Mouse (Mus musculus): ENCODE data around the gene Tnfrsf12a. TPM values are rescaled to one million over a fixed set of nuclear protein-coding genes. Genes with fewer than 3 reads are reported as not detected.

Tnfrsf12a gene
- polyA plus RNA-seq, 1 experiment from 2014 or later = 2.8 TPM

GRCm38 (mm10) chr17:23703301-23703700, 26.0 kb upstream of the Tnfrsf12a start:
- Histone ChIP-seq H3K9ac (no peak overlapping the region), H3K4me1 (peaks cover 11% of the 10 kb centered on the region), H3K36me3 (no peaks in the 10 kb centered on the region), H3K27ac (no peak overlapping the region), H3K4me2 (replicated peaks) (no peak overlapping the region), H3K27me3 (peaks cover 31% of the 10 kb centered on the region), H3K9me3 (replicated peaks) (no peaks in the 10 kb centered on the region), H3K4me3 (no peak overlapping the region)
- ATAC-seq (ENCODE audit: low FRiP score) = no peak
- WGBS = 88% methylated on average over 9 of the region's 9 CpGs

GRCm38 (mm10) chr17:23700079-23700478, 22.8 kb upstream of the Tnfrsf12a start:
- no peaks in the 10 kb centered on the region for H3K9me3 ChIP-seq (replicated peaks)
- no peaks in the 10 kb centered on the region for H3K36me3 ChIP-seq
- no peak overlapping the region for H3K27ac ChIP-seq
- 1% methylated on average over 28 of the region's 28 CpGs for WGBS
- peak overlapping the region; percentile 76 for H3K4me3 ChIP-seq
- peak overlapping the region; percentile 70 for H3K9ac ChIP-seq
- peaks cover 9% of the 10 kb centered on the region for H3K4me1 ChIP-seq
- peak; percentile 96 for ATAC-seq (ENCODE audit: low FRiP score)
- peak overlapping the region; percentile 100 for H3K4me2 ChIP-seq (replicated peaks)
- H3K27me3 ChIP-seq = peaks cover 43% of the 10 kb centered on the region

- peak overlapping the region; percentile 70 for H3K9ac ChIP-seq
- no peaks in the 10 kb centered on the region for H3K9me3 ChIP-seq (replicated peaks)
- under 1% methylated on average over 60 of the region's 101 CpGs for WGBS
- H3K27me3 ChIP-seq = peaks cover 43% of the 10 kb centered on the region
- ATAC-seq (ENCODE audit: low FRiP score) = peak; percentile 63
- peak overlapping the region; percentile 76 for H3K4me3 ChIP-seq
- H3K36me3 ChIP-seq = no peaks in the 10 kb centered on the region
- peaks cover 6% of the 10 kb centered on the region; the same call in 1 of the 2 replicates for H3K4me1 ChIP-seq
- H3K27ac ChIP-seq = peak overlapping the region; percentile 35; the same call in 1 of the 2 replicates
- peak overlapping the region; percentile 100 for H3K4me2 ChIP-seq (replicated peaks)
Observed at GRCm38 (mm10) chr17:23699131-23700077, 22.1 kb upstream of the Tnfrsf12a start.

- Histone ChIP-seq H3K4me3 (no peak overlapping the region), H3K4me2 (replicated peaks) (no peak overlapping the region), H3K9ac (no peak overlapping the region), H3K36me3 (no peaks in the 10 kb centered on the region), H3K9me3 (replicated peaks) (no peaks in the 10 kb centered on the region), H3K4me1 (peaks cover 6% of the 10 kb centered on the region; the same call in 1 of the 2 replicates), H3K27me3 (peaks cover 38% of the 10 kb centered on the region), H3K27ac (no peak overlapping the region)
- no peak for ATAC-seq (ENCODE audit: low FRiP score)
- WGBS = 10% methylated on average over 3 of the region's 3 CpGs
Observed at GRCm38 (mm10) chr17:23695801-23696200, 18.5 kb upstream of the Tnfrsf12a start.

GRCm38 (mm10) chr17:23694491-23694890, 17.2 kb upstream of the Tnfrsf12a start:
- WGBS = 88% methylated on average over 1 of the region's 1 CpGs
- Histone ChIP-seq H3K36me3 (no peaks in the 10 kb centered on the region), H3K9me3 (replicated peaks) (no peaks in the 10 kb centered on the region), H3K4me2 (replicated peaks) (no peak overlapping the region), H3K4me1 (peaks cover 6% of the 10 kb centered on the region; the same call in 1 of the 2 replicates), H3K27me3 (peaks cover 32% of the 10 kb centered on the region), H3K27ac (no peak overlapping the region), H3K9ac (no peak overlapping the region), H3K4me3 (no peak overlapping the region)
- ATAC-seq (ENCODE audit: low FRiP score) = no peak

- no peaks in the 10 kb centered on the region for H3K36me3 ChIP-seq
- H3K27ac ChIP-seq = no peak within 1 kb of the TSS
- peak within 1 kb of the TSS; percentile 16 for H3K4me3 ChIP-seq
- no peaks in the 10 kb centered on the region for H3K9me3 ChIP-seq (replicated peaks)
- ATAC-seq (ENCODE audit: low FRiP score) = peak; percentile 51
- H3K9ac ChIP-seq = peak within 1 kb of the TSS; percentile 15; the same call in 1 of the 2 replicates
- 11% methylated on average over 15 of the region's 15 CpGs for WGBS
- peaks cover 22% of the 10 kb centered on the region for H3K4me1 ChIP-seq
- peaks cover 57% of the 10 kb centered on the region for H3K27me3 ChIP-seq
- peak within 1 kb of the TSS; percentile 26; the same call in 1 of the 2 replicates for H3K4me2 ChIP-seq (replicated peaks)
Observed at GRCm38 (mm10) chr17:23683856-23684672, 6.8 kb upstream of the Tnfrsf12a start, which contains the start of gene Cldn9. Gene Cldn9 (minus strand): TSS chr17:23684026.

- peaks cover 22% of the 10 kb centered on the region for H3K4me1 ChIP-seq
- no peaks in the 10 kb centered on the region for H3K36me3 ChIP-seq
- H3K27me3 ChIP-seq = peaks cover 65% of the 10 kb centered on the region
- H3K27ac ChIP-seq = no peak overlapping the region
- no peak overlapping the region; the same call in 1 of the 2 replicates for H3K9ac ChIP-seq
- peak overlapping the region; percentile 16 for H3K4me3 ChIP-seq
- WGBS = 27% methylated on average over 15 of the region's 15 CpGs
- peak overlapping the region; percentile 26; the same call in 1 of the 2 replicates for H3K4me2 ChIP-seq (replicated peaks)
- no peaks in the 10 kb centered on the region for H3K9me3 ChIP-seq (replicated peaks)
- no peak; the same call in 1 of the 2 replicates for ATAC-seq (ENCODE audit: low FRiP score)
Observed at GRCm38 (mm10) chr17:23683226-23683625, 6.0 kb upstream of the Tnfrsf12a start.

GRCm38 (mm10) chr17:23682530-23682929, 5.3 kb upstream of the Tnfrsf12a start:
- ATAC-seq (ENCODE audit: low FRiP score) = no peak
- 61% methylated on average over 3 of the region's 3 CpGs for WGBS
- H3K4me3 ChIP-seq = peak overlapping the region; percentile 16
- H3K9me3 ChIP-seq (replicated peaks) = no peaks in the 10 kb centered on the region
- peaks cover 22% of the 10 kb centered on the region for H3K4me1 ChIP-seq
- H3K4me2 ChIP-seq (replicated peaks) = no peak overlapping the region; the same call in 1 of the 2 replicates
- no peak overlapping the region for H3K9ac ChIP-seq
- H3K27me3 ChIP-seq = peaks cover 70% of the 10 kb centered on the region
- no peak overlapping the region for H3K27ac ChIP-seq
- H3K36me3 ChIP-seq = no peaks in the 10 kb centered on the region

- 0 out of 2 replicates have a peak overlapping the region, but pooled peaks have one; percentile 3 for H3K4me3 ChIP-seq
- no peak for ATAC-seq (ENCODE audit: low FRiP score)
- no peaks in the 10 kb centered on the region for H3K36me3 ChIP-seq
- H3K27me3 ChIP-seq = peaks cover 71% of the 10 kb centered on the region
- 60% methylated on average over 4 of the region's 4 CpGs for WGBS
- no peak overlapping the region for H3K27ac ChIP-seq
- no peak overlapping the region for H3K9ac ChIP-seq
- no peaks in the 10 kb centered on the region for H3K9me3 ChIP-seq (replicated peaks)
- peaks cover 22% of the 10 kb centered on the region for H3K4me1 ChIP-seq
- no peak overlapping the region; the same call in 1 of the 2 replicates for H3K4me2 ChIP-seq (replicated peaks)
Observed at GRCm38 (mm10) chr17:23682092-23682491, 4.8 kb upstream of the Tnfrsf12a start.

- Histone ChIP-seq H3K27me3 (peaks cover 80% of the 10 kb centered on the region), H3K4me2 (replicated peaks) (0 out of 2 replicates have a peak overlapping the region, but pooled peaks have one; percentile 19), H3K27ac (no peak overlapping the region), H3K9ac (no peak overlapping the region), H3K4me1 (peaks cover 31% of the 10 kb centered on the region), H3K4me3 (peak overlapping the region; percentile 16; the same call in 1 of the 2 replicates), H3K36me3 (no peaks in the 10 kb centered on the region), H3K9me3 (replicated peaks) (no peaks in the 10 kb centered on the region)
- 78% methylated on average over 10 of the region's 10 CpGs for WGBS
- no peak for ATAC-seq (ENCODE audit: low FRiP score)
Observed at GRCm38 (mm10) chr17:23681086-23681485, 3.8 kb upstream of the Tnfrsf12a start.

GRCm38 (mm10) chr17:23680336-23680735, 3.1 kb upstream of the Tnfrsf12a start:
- H3K4me3 ChIP-seq = peak overlapping the region; percentile 16; the same call in 1 of the 2 replicates
- H3K9me3 ChIP-seq (replicated peaks) = no peaks in the 10 kb centered on the region
- H3K4me1 ChIP-seq = peaks cover 38% of the 10 kb centered on the region
- no peak overlapping the region for H3K27ac ChIP-seq
- no peaks in the 10 kb centered on the region for H3K36me3 ChIP-seq
- WGBS = 80% methylated on average over 9 of the region's 9 CpGs
- H3K9ac ChIP-seq = no peak overlapping the region
- H3K4me2 ChIP-seq (replicated peaks) = peak overlapping the region; percentile 19; the same call in 1 of the 2 replicates
- peaks cover 88% of the 10 kb centered on the region for H3K27me3 ChIP-seq
- no peak for ATAC-seq (ENCODE audit: low FRiP score)

Measured in hindbrain, embryonic 12.5 days (tissue).